Mouse (Mus musculus): ENCODE results near the gene Ino80e. TPM values are rescaled to one million over a fixed set of nuclear protein-coding genes. Genes with fewer than 3 reads are reported as not detected.

The Ino80e gene
- total and polyA plus RNA-seq, 3 experiments: 73.6 to 243 (median 73.9) TPM

DNA sequence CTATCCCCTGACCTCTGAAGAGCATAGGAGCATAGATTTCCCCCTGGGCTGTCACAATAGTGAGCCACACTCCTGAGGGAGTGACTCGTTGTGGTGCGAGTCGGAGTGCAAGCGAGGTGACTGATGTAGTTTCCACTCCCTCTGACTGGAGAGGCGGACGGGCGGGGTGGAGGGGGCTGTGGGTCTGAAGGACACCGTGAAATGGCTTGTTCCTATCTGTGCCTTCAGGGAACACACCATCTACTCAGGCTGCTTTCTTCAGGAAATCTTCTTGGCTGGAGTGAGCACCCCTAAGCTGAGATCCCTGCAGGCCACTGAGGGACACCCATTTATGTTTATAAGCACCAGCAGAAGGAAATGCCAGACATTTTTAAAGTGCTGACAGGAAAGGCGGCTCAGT is 39.4 kb downstream of the Ino80e start:
- Histone ChIP-seq H3K27ac (ENCODE audit: insufficient read depth, low read depth) (no peak overlapping the region), H3K36me3 (replicated peaks in 1 of 2; ENCODE audit: control insufficient read depth in 1 of 2, insufficient read depth in 1 of 2, low read length in 1 of 2) (no peaks in the 10 kb centered on the region), H3K4me1 (ENCODE audit: control insufficient read depth in 1 of 2, insufficient read depth in 2 of 2) (peaks cover 2 to 4% of the 10 kb centered on the region in 2 experiments; a peak in 1 of 4 replicates), H3K4me2 (ENCODE audit: insufficient read depth, low read depth, poor library complexity, severe bottlenecking) (no peak overlapping the region), H3K9ac (ENCODE audit: insufficient read depth, low read depth) (no peak overlapping the region), H3K4me3 (replicated peaks in 1 of 3; ENCODE audit: low read depth in 2 of 3, low read length in 2 of 3, poor library complexity in 1 of 3) (no peak overlapping the region), H3K79me2 (replicated peaks; ENCODE audit: control insufficient read depth, extremely low read depth, insufficient read depth, poor library complexity, severe bottlenecking) (no peaks in the 10 kb centered on the region), H3K9me3 (replicated peaks; ENCODE audit: low read length) (peaks cover 3% of the 10 kb centered on the region), H3K27me3 (replicated peaks) (peaks cover 32% of the 10 kb centered on the region)
- in situ Hi-C loops (cut with MboI; ENCODE audit: low pct_ligation_motif_present, low pct_unique_long_range_greater_than_20kb, low sequenced_read_pairs): no loop called here
- dilution Hi-C loops (cut with MboI; ENCODE audit: extremely low pct_ligation_motif_present, extremely low pct_unique_long_range_greater_than_20kb, low sequenced_read_pairs): no loop called here
- DNase-seq (ENCODE audit: extremely low read depth): no peak
- TF ChIP-seq IRF4 (IDR thresholded peaks at IDR 0.05; ENCODE audit: low read depth, low read length): no peak
- no peak for TF ChIP-seq HCFC1 (IDR thresholded peaks at IDR 0.05; ENCODE audit: low read depth, low read length)
- no peak for TF ChIP-seq ELF1 (IDR thresholded peaks at IDR 0.05; ENCODE audit: low read depth, low read length)
- no peak for TF ChIP-seq POLR2A (IDR thresholded peaks at IDR 0.05; ENCODE audit: low read depth, low read length)
- TF ChIP-seq NRF1 (IDR thresholded peaks at IDR 0.05; ENCODE audit: low read depth, low read length): no peak
- no peak for TF ChIP-seq ZC3H11A (IDR thresholded peaks at IDR 0.05; ENCODE audit: low read depth, low read length)
- no peak for TF ChIP-seq MAX (IDR thresholded peaks at IDR 0.05; ENCODE audit: low read length)
- TF ChIP-seq MAZ (IDR thresholded peaks at IDR 0.05; ENCODE audit: low read depth, low read length): no peak
- no peak for TF ChIP-seq SMC3 (IDR thresholded peaks at IDR 0.05; ENCODE audit: low read depth, low read length)
- no peak for TF ChIP-seq POLR2AphosphoS2 (IDR thresholded peaks at IDR 0.05; ENCODE audit: low read depth, low read length)
- TF ChIP-seq E2F4 (IDR thresholded peaks at IDR 0.05; ENCODE audit: insufficient replicate concordance, low read depth, low read length): no peak
- TF ChIP-seq JUND (conservative IDR thresholded peaks at IDR 0.05; ENCODE audit: low read depth, low read length): no peak
- no peak for TF ChIP-seq UBTF (IDR thresholded peaks at IDR 0.05; ENCODE audit: low read depth, low read length)
- no peak for TF ChIP-seq RAD21 (IDR thresholded peaks at IDR 0.05; ENCODE audit: low read depth, low read length)
- no peak for TF ChIP-seq JUN (IDR thresholded peaks at IDR 0.05; ENCODE audit: insufficient read depth, low read depth, low read length)
- no peak for TF ChIP-seq KAT2A (IDR thresholded peaks at IDR 0.05; ENCODE audit: insufficient replicate concordance, low read length)
- no peak for TF ChIP-seq ZNF384 (IDR thresholded peaks at IDR 0.05; ENCODE audit: low read depth, low read length)

DNA sequence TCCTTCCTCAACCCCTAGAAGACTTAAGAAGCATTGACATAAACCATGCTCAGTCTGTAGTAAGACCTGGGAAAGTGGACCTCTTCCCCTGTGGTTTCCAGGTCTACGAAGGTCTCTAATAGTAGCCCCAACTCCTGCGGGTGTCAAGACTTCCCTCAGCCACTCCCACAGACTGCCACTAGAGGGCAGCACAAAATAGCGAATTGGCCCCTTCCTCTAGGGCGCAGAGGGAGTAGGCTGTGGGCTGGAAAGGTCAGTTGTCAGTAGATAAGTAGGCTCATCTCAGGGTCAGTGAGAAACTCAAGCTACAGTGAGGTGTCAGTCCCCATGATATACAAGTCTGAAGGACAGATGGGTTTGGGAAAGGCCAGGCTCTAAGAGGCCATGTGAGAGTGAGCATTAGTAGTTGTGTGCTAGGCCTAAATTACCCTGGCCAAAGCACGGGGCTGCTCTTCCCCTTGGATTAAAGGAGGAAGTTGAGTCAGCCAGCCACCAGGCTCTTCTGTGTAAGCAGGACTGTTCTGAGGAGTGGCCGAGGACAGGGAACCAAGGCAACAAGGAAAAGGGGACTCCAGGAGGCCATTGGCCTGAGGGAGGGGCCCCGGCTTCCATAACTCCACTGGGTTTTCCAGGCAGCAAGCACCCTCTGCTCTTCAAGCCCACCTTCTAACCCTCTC is 40.2 kb downstream of the Ino80e start:
- Histone ChIP-seq H3K79me2 (replicated peaks; ENCODE audit: control insufficient read depth, extremely low read depth, insufficient read depth, poor library complexity, severe bottlenecking) (no peaks in the 10 kb centered on the region), H3K9ac (ENCODE audit: insufficient read depth, low read depth) (no peak overlapping the region), H3K27ac (ENCODE audit: insufficient read depth, low read depth) (no peak overlapping the region), H3K27me3 (replicated peaks) (peaks cover 25% of the 10 kb centered on the region), H3K9me3 (replicated peaks; ENCODE audit: low read length) (peaks cover 3% of the 10 kb centered on the region), H3K36me3 (replicated peaks in 1 of 2; ENCODE audit: control insufficient read depth in 1 of 2, insufficient read depth in 1 of 2, low read length in 1 of 2) (no peaks in the 10 kb centered on the region), H3K4me2 (ENCODE audit: insufficient read depth, low read depth, poor library complexity, severe bottlenecking) (no peak overlapping the region), H3K4me3 (replicated peaks in 1 of 3; ENCODE audit: low read depth in 2 of 3, low read length in 2 of 3, poor library complexity in 1 of 3) (no peak overlapping the region), H3K4me1 (ENCODE audit: control insufficient read depth in 1 of 2, insufficient read depth in 2 of 2) (peaks cover 2 to 4% of the 10 kb centered on the region in 2 experiments; a peak in 1 of 4 replicates)
- peak; percentile 79 for DNase-seq (ENCODE audit: extremely low read depth)
- no peak for TF ChIP-seq PAX5 (IDR thresholded peaks at IDR 0.05; ENCODE audit: low read length)
- peak; percentile 93 for TF ChIP-seq RAD21 (IDR thresholded peaks at IDR 0.05; ENCODE audit: low read depth, low read length)
- peak; percentile 80 for TF ChIP-seq SMC3 (IDR thresholded peaks at IDR 0.05; ENCODE audit: low read depth, low read length)
- peak; percentile 90 to 95 for TF ChIP-seq CTCF (conservative IDR thresholded peaks at IDR 0.05 in 1 of 2, IDR thresholded peaks at IDR 0.05 in 1 of 2; ENCODE audit: low read depth in 2 of 2, low read length in 2 of 2)
- peak; percentile 42; the same call in 1 of the 2 replicates for TF ChIP-seq ZC3H11A (IDR thresholded peaks at IDR 0.05; ENCODE audit: low read depth, low read length)
- TF ChIP-seq E2F4 (IDR thresholded peaks at IDR 0.05; ENCODE audit: insufficient replicate concordance, low read depth, low read length): no peak
- no peak for TF ChIP-seq TBP (conservative IDR thresholded peaks at IDR 0.05; ENCODE audit: low read depth, low read length)
- peak; percentile 63; the same call in 1 of the 2 replicates for TF ChIP-seq MAZ (IDR thresholded peaks at IDR 0.05; ENCODE audit: low read depth, low read length)
- TF ChIP-seq USF2 (conservative IDR thresholded peaks at IDR 0.05; ENCODE audit: low read depth, low read length): no peak
- TF ChIP-seq ELF1 (IDR thresholded peaks at IDR 0.05; ENCODE audit: low read depth, low read length): 0 out of 2 replicates have a peak, but pooled peaks have one; percentile 20
- in situ Hi-C loops (cut with MboI; ENCODE audit: low pct_ligation_motif_present, low pct_unique_long_range_greater_than_20kb, low sequenced_read_pairs): no loop called here
- dilution Hi-C loops (cut with MboI; ENCODE audit: extremely low pct_ligation_motif_present, extremely low pct_unique_long_range_greater_than_20kb, low sequenced_read_pairs): no loop called here
